Mouse (Mus musculus) small intestine, adult 2 months (tissue): ENCODE measurements around the gene Zfp607b. TPM values are rescaled to one million over a fixed set of nuclear protein-coding genes. Genes with fewer than 3 reads are reported as not detected.

ENCODE experiments used
- H3K27ac ChIP-seq: fragments of 200-500 bp; 2 replicates; pipeline ENCODE4 v1.5.1; 2012; ENCODE audit warnings: low read depth, low read length, control low read depth, inconsistent platforms; ENCODE audit not compliant: insufficient read depth
- H3K27me3 ChIP-seq: fragments of 200-500 bp; 2 replicates; pipeline ENCODE4 v1.6.1; 2012; ENCODE audit warnings: mild to moderate bottlenecking, moderate library complexity, low read length, inconsistent platforms; ENCODE audit not compliant: control insufficient read depth, insufficient read depth
- H3K36me3 ChIP-seq: fragments of 200-500 bp; 2 replicates; pipeline ENCODE4 v1.6.1; 2012; ENCODE audit warnings: mild to moderate bottlenecking, low read length, control low read depth, inconsistent platforms; ENCODE audit not compliant: control insufficient read depth, insufficient read depth
- H3K4me1 ChIP-seq: fragments of 200-500 bp; 2 replicates; pipeline ENCODE4 v1.6.1; 2012; ENCODE audit warnings: low read length, inconsistent platforms, mixed read lengths; ENCODE audit not compliant: control insufficient read depth, insufficient read depth, insufficient read length
- H3K4me3 ChIP-seq: fragments of 200-500 bp; 2 replicates; pipeline ENCODE4 v1.5.1; 2012; ENCODE audit warnings: low read depth, mild to moderate bottlenecking, control low read depth, inconsistent platforms, low read length, moderate library complexity
- CTCF ChIP-seq: fragments of 200-500 bp; IDR thresholded peaks from 2 replicates; pipeline ENCODE4 v1.5.1; 2012; ENCODE audit warnings: low read depth, mild to moderate bottlenecking, control low read depth, inconsistent platforms, low read length, moderate library complexity, mixed read lengths; ENCODE audit not compliant: insufficient replicate concordance, insufficient read length; ENCODE audit errors: extremely low read depth
- POLR2A ChIP-seq: fragments of 200-500 bp; IDR thresholded peaks from 2 replicates; pipeline ENCODE4 v1.6.1; 2012; ENCODE audit warnings: low read depth, mild to moderate bottlenecking, control low read depth, inconsistent platforms, low read length, moderate library complexity
- WGBS: fragments of 180-500 bp; shearing (Covaris S2); methylation state at CpG from one replicate; pipeline ENCODE4 v1.1.7; 2018; 5-methylcytosine and 5-hydroxymethylcytosine counted together
- polyA plus RNA-seq: library from polyadenylated mRNA; depleted of rRNA; stranded (reverse); fragments of >200 nt; gene quantifications from 2 replicates; pipeline ENCODE4 v1.2.3, GENCODE M21; 2012

Gene Zfp607b
- polyA plus RNA-seq, 1 experiment: 0.56 TPM

- Histone ChIP-seq H3K4me1 (peaks cover 4% of the 10 kb centered on the region; the same call in 1 of the 2 replicates), H3K27ac (no peak overlapping the region), H3K27me3 (no peaks in the 10 kb centered on the region), H3K4me3 (no peak overlapping the region), H3K36me3 (no peaks in the 10 kb centered on the region)
- TF ChIP-seq POLR2A (no peak), CTCF (0 out of 2 replicates have a peak, but pooled peaks have one; percentile 7)
- 1% methylated on average over 6 of the region's 6 CpGs for WGBS
Observed at GRCm38 (mm10) chr7:27685681-27686080, 3.5 kb upstream of the Zfp607b start.

- H3K4me1 ChIP-seq: peaks cover 4% of the 10 kb centered on the region; the same call in 1 of the 2 replicates
- no peaks in the 10 kb centered on the region for H3K27me3 ChIP-seq
- no peak overlapping the region for H3K27ac ChIP-seq
- WGBS: 89% methylated on average over 1 of the region's 1 CpGs
- no peaks in the 10 kb centered on the region for H3K36me3 ChIP-seq
- no peak overlapping the region for H3K4me3 ChIP-seq
- no peak for TF ChIP-seq POLR2A
Observed at GRCm38 (mm10) chr7:27687043-27687442, 2.1 kb upstream of the Zfp607b start.

GRCm38 (mm10) chr7:27687836-27688235 is 1.3 kb upstream of the Zfp607b start:
- Histone ChIP-seq H3K27me3 (no peaks in the 10 kb centered on the region), H3K4me3 (no peak overlapping the region), H3K36me3 (no peaks in the 10 kb centered on the region), H3K27ac (no peak overlapping the region), H3K4me1 (peaks cover 4% of the 10 kb centered on the region; the same call in 1 of the 2 replicates)
- TF ChIP-seq CTCF (no peak), POLR2A (no peak)
- 52% methylated on average over 3 of the region's 3 CpGs for WGBS

GRCm38 (mm10) chr7:27688246-27688788 is 823 bp upstream of the Zfp607b start:
- Histone ChIP-seq H3K27me3 (no peaks in the 10 kb centered on the region), H3K4me3 (peak overlapping the region; percentile 5; the same call in 1 of the 2 replicates), H3K36me3 (no peaks in the 10 kb centered on the region), H3K4me1 (peaks cover 4% of the 10 kb centered on the region; the same call in 1 of the 2 replicates), H3K27ac (no peak overlapping the region)
- WGBS: 15% methylated on average over 14 of the region's 14 CpGs
- TF ChIP-seq CTCF (no peak), POLR2A (no peak)

GRCm38 (mm10) chr7:27691076-27691475 is 1.9 kb downstream of the Zfp607b start:
- Histone ChIP-seq H3K4me3 (no peak overlapping the region), H3K36me3 (no peaks in the 10 kb centered on the region), H3K4me1 (peaks cover 4% of the 10 kb centered on the region; the same call in 1 of the 2 replicates), H3K27me3 (no peaks in the 10 kb centered on the region), H3K27ac (no peak overlapping the region)
- TF ChIP-seq CTCF (peak; percentile 61; the same call in 1 of the 2 replicates), POLR2A (no peak)
- WGBS: 42% methylated on average over 5 of the region's 5 CpGs

- TF ChIP-seq CTCF: no peak
- no peak for TF ChIP-seq POLR2A
- no peaks in the 10 kb centered on the region for H3K36me3 ChIP-seq
- no peak overlapping the region for H3K4me3 ChIP-seq
- no peak overlapping the region for H3K27ac ChIP-seq
- no peaks in the 10 kb centered on the region for H3K27me3 ChIP-seq
- 69% methylated on average over 3 of the region's 3 CpGs for WGBS
- H3K4me1 ChIP-seq: no peaks in the 10 kb centered on the region
Observed at GRCm38 (mm10) chr7:27696711-27697110, 7.6 kb downstream of the Zfp607b start.

GRCm38 (mm10) chr7:27710402-27710801 is 21.3 kb downstream of the Zfp607b start:
- no peaks in the 10 kb centered on the region for H3K4me1 ChIP-seq
- TF ChIP-seq CTCF (no peak), POLR2A (no peak)
- no peaks in the 10 kb centered on the region for H3K36me3 ChIP-seq
- 88% methylated on average over 7 of the region's 7 CpGs for WGBS
- no peak overlapping the region for H3K4me3 ChIP-seq
- no peak overlapping the region for H3K27ac ChIP-seq
- no peaks in the 10 kb centered on the region; the same call in 1 of the 2 replicates for H3K27me3 ChIP-seq

GRCm38 (mm10) chr7:27721951-27722350 is 32.8 kb downstream of the Zfp607b start:
- Histone ChIP-seq H3K27ac (no peak overlapping the region), H3K36me3 (no peaks in the 10 kb centered on the region), H3K4me1 (no peaks in the 10 kb centered on the region), H3K4me3 (no peak overlapping the region), H3K27me3 (no peaks in the 10 kb centered on the region)
- 95% methylated on average over 8 of the region's 8 CpGs for WGBS
- TF ChIP-seq POLR2A: no peak
